Mouse (Mus musculus): ENCODE measurements around the gene Pacs2.

DNA sequence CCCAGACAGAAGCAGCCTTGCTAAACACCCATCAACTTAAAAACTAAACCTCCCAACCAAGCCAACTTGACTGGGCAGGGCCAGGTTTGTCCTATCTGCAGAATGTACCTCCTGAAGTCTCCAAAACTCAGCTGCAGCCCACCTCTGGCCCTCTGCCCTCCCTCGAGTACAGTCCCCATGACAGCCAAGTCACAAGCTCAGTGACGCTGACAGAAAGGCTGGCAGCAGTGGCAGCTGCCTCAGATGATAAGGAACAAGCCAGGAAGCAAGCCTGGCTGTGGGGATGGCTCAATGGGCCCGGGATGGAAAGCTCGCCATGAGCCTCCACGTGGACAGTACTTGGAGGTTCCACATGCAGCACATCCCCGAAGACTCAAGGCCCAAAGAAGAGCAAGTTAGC, 44.7 kb upstream of the Pacs2 start:
- TF ChIP-seq EP300 (IDR thresholded peaks at IDR 0.05) (no peak), CTCF (IDR thresholded peaks at IDR 0.05) (no peak)
